Mouse (Mus musculus) CD4-positive naive resting alpha-beta T cell, adult 76 days (primary cell): ENCODE measurements around the gene Rerg. TPM values are rescaled to one million over a fixed set of nuclear protein-coding genes. Genes with fewer than 3 reads are reported as not detected.

Experiments
- total RNA-seq: library from RNA; stranded (reverse); gene quantifications from one replicate; pipeline ENCODE4 v1.2.4, GENCODE M21; 2023

Gene Rerg
- total RNA-seq, result not detected

DNA sequence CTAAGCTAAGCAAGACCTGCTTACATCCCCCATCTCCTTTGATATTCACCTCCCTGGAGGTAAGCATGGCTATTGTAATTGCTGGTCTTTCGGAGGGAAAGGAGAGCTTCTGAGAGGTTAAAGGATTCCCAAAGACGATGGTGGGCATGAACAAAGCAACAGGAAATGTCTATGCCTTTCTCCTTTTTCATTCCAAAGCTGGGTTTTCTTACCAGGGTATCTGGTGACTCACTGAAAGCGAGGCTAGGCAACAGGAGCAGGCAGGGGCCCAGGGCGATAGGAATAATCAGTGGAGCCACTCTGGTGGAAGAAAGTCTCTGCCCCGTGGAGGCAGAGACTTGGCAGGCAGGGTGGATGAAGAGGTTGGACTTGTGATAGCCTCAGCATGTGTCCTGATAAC is at the start of gene Rerg:
Rerg (minus strand) TSS at position 272 of the 400 bp plus-strand sequence.

Other genes with a start within 250 kb of the Rerg start
- gene Erp27, start 248.3 kb downstream of the Rerg start, total RNA-seq, result 10.6 TPM
- not detected for gene Pde6h, start 246.7 kb downstream of the Rerg start, total RNA-seq
- gene Arhgdib, start 228.6 kb downstream of the Rerg start, total RNA-seq, result 895 TPM
- 0.47 TPM for gene Ptpro, start 81.8 kb upstream of the Rerg start, total RNA-seq